Mouse (Mus musculus): ENCODE results near the gene D630045J12Rik. TPM values are rescaled to one million over a fixed set of nuclear protein-coding genes. Genes with fewer than 3 reads are reported as not detected.

Gene D630045J12Rik
- polyA plus RNA-seq, 1 experiment from 2014 or later = 4.9 TPM

- H3K27ac ChIP-seq = no peak overlapping the region
- H3K4me1 ChIP-seq = peaks cover 28% of the 10 kb centered on the region
- H3K4me3 ChIP-seq = no peak overlapping the region
- H3K9ac ChIP-seq = no peak overlapping the region
- no peak for ATAC-seq (ENCODE audit: insufficient number of reproducible peaks, low FRiP score, low TSS enrichment, low read depth)
- H3K4me2 ChIP-seq = no peak overlapping the region
- no peaks in the 10 kb centered on the region for H3K27me3 ChIP-seq
- 83% methylated on average over 5 of the region's 5 CpGs for WGBS
- no peaks in the 10 kb centered on the region for H3K36me3 ChIP-seq
- H3K9me3 ChIP-seq = no peaks in the 10 kb centered on the region
These were observed 13.2 kb downstream of the D630045J12Rik start for GRCm38 (mm10) chr6:38240618-38241017.

- Histone ChIP-seq H3K4me3 (no peak overlapping the region), H3K27ac (no peak overlapping the region), H3K4me2 (no peak overlapping the region), H3K36me3 (no peaks in the 10 kb centered on the region), H3K4me1 (peaks cover 13% of the 10 kb centered on the region), H3K9me3 (no peaks in the 10 kb centered on the region), H3K27me3 (no peaks in the 10 kb centered on the region), H3K9ac (no peak overlapping the region)
- ATAC-seq (ENCODE audit: insufficient number of reproducible peaks, low FRiP score, low TSS enrichment, low read depth) = no peak
- WGBS = 76% methylated on average over 4 of the region's 4 CpGs
These were observed 15.4 kb downstream of the D630045J12Rik start for GRCm38 (mm10) chr6:38238382-38238781.

- Histone ChIP-seq H3K27ac (no peak overlapping the region), H3K9me3 (no peaks in the 10 kb centered on the region), H3K4me2 (no peak overlapping the region), H3K27me3 (no peaks in the 10 kb centered on the region), H3K9ac (no peak overlapping the region), H3K4me3 (no peak overlapping the region), H3K36me3 (no peaks in the 10 kb centered on the region), H3K4me1 (peaks cover 12% of the 10 kb centered on the region)
- 83% methylated on average over 7 of the region's 7 CpGs for WGBS
- no peak for ATAC-seq (ENCODE audit: insufficient number of reproducible peaks, low FRiP score, low TSS enrichment, low read depth)
These were observed 17.7 kb downstream of the D630045J12Rik start for GRCm38 (mm10) chr6:38235991-38236658.

GRCm38 (mm10) chr6:38233803-38234202, 20.0 kb downstream of the D630045J12Rik start:
- WGBS = 89% methylated on average over 3 of the region's 3 CpGs
- Histone ChIP-seq H3K27ac (no peak overlapping the region), H3K27me3 (no peaks in the 10 kb centered on the region), H3K9me3 (no peaks in the 10 kb centered on the region), H3K36me3 (0 out of 2 replicates have a peak, but pooled peaks cover 4% of the 10 kb centered on the region), H3K4me3 (no peak overlapping the region), H3K4me1 (peaks cover 12% of the 10 kb centered on the region), H3K9ac (no peak overlapping the region), H3K4me2 (no peak overlapping the region)
- no peak for ATAC-seq (ENCODE audit: insufficient number of reproducible peaks, low FRiP score, low TSS enrichment, low read depth)

DNA sequence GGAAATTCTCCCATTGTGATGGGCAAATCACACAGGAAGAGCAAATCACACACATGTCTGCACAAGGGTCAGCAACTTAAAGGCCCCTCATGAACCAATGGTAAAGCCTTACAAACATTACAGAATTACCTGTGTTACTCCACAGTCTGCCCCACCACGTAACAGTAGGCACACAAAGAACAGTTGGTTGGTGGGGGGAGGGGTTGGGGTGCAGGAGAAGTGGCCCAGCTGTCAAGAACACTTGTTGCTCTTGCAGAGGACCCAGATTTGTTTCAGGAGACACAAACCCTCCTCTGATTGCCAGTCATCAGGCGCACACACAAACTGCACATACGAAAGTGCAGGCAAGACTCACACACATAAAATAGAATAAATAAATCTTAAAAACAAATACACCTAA, 20.9 kb downstream of the D630045J12Rik start:
- no peak overlapping the region for H3K4me2 ChIP-seq
- 74% methylated on average over 3 of the region's 3 CpGs for WGBS
- H3K27ac ChIP-seq = no peak overlapping the region
- H3K4me3 ChIP-seq = no peak overlapping the region
- H3K4me1 ChIP-seq = peaks cover 12% of the 10 kb centered on the region
- ATAC-seq (ENCODE audit: insufficient number of reproducible peaks, low FRiP score, low TSS enrichment, low read depth) = no peak
- no peaks in the 10 kb centered on the region for H3K27me3 ChIP-seq
- H3K9me3 ChIP-seq = no peaks in the 10 kb centered on the region
- no peak overlapping the region for H3K9ac ChIP-seq
- 0 out of 2 replicates have a peak, but pooled peaks cover 4% of the 10 kb centered on the region for H3K36me3 ChIP-seq

DNA sequence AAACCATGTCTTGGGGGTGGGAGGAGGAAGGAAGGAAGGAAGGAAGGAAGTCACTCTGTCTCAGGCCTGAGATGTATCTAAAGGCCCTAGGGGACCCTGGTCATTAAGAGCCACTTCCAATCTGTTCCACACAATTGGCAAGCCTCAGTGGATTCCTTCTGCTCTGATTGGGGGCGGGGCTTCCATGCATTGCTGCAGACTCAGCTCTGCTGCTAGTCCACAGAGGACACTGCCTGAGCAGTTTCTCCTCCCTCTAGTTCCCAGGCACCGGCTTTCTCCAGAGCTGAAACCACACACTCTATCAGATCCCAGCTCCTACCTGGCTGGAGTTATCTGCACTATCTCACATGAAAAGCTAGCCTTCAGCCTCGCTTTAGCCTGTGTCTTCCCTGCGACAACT, 21.8 kb downstream of the D630045J12Rik start:
- no peaks in the 10 kb centered on the region for H3K27me3 ChIP-seq
- no peak overlapping the region for H3K4me2 ChIP-seq
- WGBS = 72% methylated on average over 4 of the region's 4 CpGs
- no peaks in the 10 kb centered on the region for H3K9me3 ChIP-seq
- peaks cover 12% of the 10 kb centered on the region for H3K4me1 ChIP-seq
- no peak for ATAC-seq (ENCODE audit: insufficient number of reproducible peaks, low FRiP score, low TSS enrichment, low read depth)
- no peak overlapping the region for H3K9ac ChIP-seq
- no peak overlapping the region for H3K4me3 ChIP-seq
- H3K36me3 ChIP-seq = 0 out of 2 replicates have a peak, but pooled peaks cover 4% of the 10 kb centered on the region
- H3K27ac ChIP-seq = no peak overlapping the region

DNA sequence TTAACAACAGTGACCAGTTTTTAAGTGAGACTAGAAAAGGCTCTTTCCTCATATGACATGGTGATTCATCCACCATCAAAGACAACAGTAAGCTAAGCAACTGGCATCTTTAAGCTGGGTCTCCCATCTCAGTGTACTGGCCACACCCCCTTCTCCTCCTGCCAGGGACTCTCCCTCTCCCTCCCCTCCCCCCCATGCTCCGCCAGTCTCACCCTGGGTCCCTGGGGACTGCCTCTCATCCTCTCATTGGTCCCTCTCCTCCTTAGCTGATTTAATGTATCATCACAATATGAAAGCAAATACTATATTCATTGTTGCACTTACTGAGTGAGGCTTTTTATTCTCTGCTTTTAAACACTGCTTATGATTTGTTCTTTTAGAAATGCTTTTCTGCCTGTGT, 29.7 kb downstream of the D630045J12Rik start:
- Histone ChIP-seq H3K27ac (no peak overlapping the region), H3K36me3 (0 out of 2 replicates have a peak, but pooled peaks cover 2% of the 10 kb centered on the region), H3K27me3 (no peaks in the 10 kb centered on the region), H3K4me1 (0 out of 2 replicates have a peak, but pooled peaks cover 2% of the 10 kb centered on the region), H3K9me3 (no peaks in the 10 kb centered on the region), H3K9ac (no peak overlapping the region), H3K4me3 (no peak overlapping the region), H3K4me2 (no peak overlapping the region)
- 56% methylated on average over 1 of the region's 1 CpGs for WGBS
- ATAC-seq (ENCODE audit: insufficient number of reproducible peaks, low FRiP score, low TSS enrichment, low read depth) = no peak

DNA sequence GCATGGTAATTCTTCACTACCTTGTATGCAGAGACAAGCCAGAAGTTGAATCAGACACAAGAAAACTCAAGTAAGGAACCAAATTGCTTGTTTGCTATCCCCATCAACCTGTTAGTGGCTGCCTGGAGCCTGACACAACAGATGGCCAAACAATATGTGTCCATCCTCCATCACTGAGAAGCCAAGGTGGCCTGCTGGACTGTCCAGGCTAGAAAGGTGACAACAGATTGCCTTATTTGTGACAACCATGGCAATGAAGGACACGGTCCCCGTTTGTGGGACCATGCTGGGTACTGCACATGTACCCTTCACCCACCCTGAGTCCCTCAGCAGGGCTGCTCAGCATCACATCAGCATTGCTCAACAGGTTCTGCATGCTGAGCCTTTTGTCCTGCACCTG, 34.5 kb downstream of the D630045J12Rik start:
- ATAC-seq (ENCODE audit: insufficient number of reproducible peaks, low FRiP score, low TSS enrichment, low read depth) = no peak
- Histone ChIP-seq H3K4me2 (no peak overlapping the region), H3K9me3 (no peaks in the 10 kb centered on the region), H3K27me3 (no peaks in the 10 kb centered on the region), H3K9ac (no peak overlapping the region), H3K36me3 (no peaks in the 10 kb centered on the region), H3K4me3 (no peak overlapping the region), H3K27ac (no peak overlapping the region), H3K4me1 (no peaks in the 10 kb centered on the region)
- WGBS = 92% methylated on average over 2 of the region's 2 CpGs

- Histone ChIP-seq H3K4me3 (no peak overlapping the region), H3K9me3 (no peaks in the 10 kb centered on the region), H3K9ac (no peak overlapping the region), H3K27me3 (no peaks in the 10 kb centered on the region), H3K36me3 (no peaks in the 10 kb centered on the region), H3K4me2 (no peak overlapping the region), H3K4me1 (no peaks in the 10 kb centered on the region), H3K27ac (no peak overlapping the region)
- ATAC-seq (ENCODE audit: insufficient number of reproducible peaks, low FRiP score, low TSS enrichment, low read depth) = no peak
- WGBS = 73% methylated on average over 14 of the region's 14 CpGs
These were observed 38.2 kb downstream of the D630045J12Rik start for GRCm38 (mm10) chr6:38215448-38216110.

- no peak overlapping the region for H3K9ac ChIP-seq
- H3K4me1 ChIP-seq = peaks cover 38% of the 10 kb centered on the region; the same call in 1 of the 2 replicates
- no peak overlapping the region for H3K4me3 ChIP-seq
- H3K27ac ChIP-seq = no peak overlapping the region
- no peak overlapping the region for H3K4me2 ChIP-seq
- no peaks in the 10 kb centered on the region for H3K9me3 ChIP-seq
- WGBS = 72% methylated on average over 2 of the region's 2 CpGs
- no peak for ATAC-seq (ENCODE audit: insufficient number of reproducible peaks, low FRiP score, low TSS enrichment, low read depth)
- H3K36me3 ChIP-seq = no peaks in the 10 kb centered on the region
- H3K27me3 ChIP-seq = no peaks in the 10 kb centered on the region
These were observed 46.2 kb downstream of the D630045J12Rik start for GRCm38 (mm10) chr6:38207621-38208020.

DNA sequence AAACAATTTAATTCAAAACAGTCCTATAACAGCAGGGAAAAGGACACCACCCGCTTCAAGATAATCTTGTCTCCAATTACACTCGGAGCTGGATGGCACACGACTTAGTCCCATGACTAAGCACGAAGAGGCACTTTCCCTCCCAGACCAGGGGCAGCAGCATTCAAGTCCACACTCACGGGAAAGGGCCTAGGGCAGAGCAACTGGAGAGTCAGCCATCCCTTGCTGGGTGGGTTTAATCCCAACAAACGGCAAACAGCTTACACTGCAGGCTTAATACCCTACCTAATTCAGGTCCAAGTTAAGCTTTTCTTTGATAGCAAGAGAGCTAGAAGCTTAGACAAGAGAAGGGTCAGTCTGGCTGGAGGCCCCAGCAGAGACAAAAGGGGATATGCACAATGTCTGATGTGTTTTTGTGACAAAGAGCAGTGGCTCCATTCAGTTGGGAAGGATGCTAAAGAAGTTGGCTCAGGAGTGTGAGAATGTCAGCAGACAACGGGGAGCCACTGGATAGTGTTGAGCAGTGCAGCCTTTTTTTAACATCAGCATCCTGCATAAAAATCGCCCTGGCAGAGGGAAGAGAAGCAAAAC, 46.8 kb downstream of the D630045J12Rik start:
- Histone ChIP-seq H3K27me3 (no peaks in the 10 kb centered on the region), H3K36me3 (no peaks in the 10 kb centered on the region), H3K4me2 (no peak overlapping the region), H3K9me3 (no peaks in the 10 kb centered on the region), H3K4me1 (peaks cover 42% of the 10 kb centered on the region), H3K27ac (0 out of 2 replicates have a peak overlapping the region, but pooled peaks have one; percentile 17), H3K9ac (no peak overlapping the region), H3K4me3 (no peak overlapping the region)
- ATAC-seq (ENCODE audit: insufficient number of reproducible peaks, low FRiP score, low TSS enrichment, low read depth) = no peak
- WGBS = 16% methylated on average over 8 of the region's 8 CpGs

GRCm38 (mm10) chr6:38205375-38205774, 48.4 kb downstream of the D630045J12Rik start:
- H3K4me2 ChIP-seq = no peak overlapping the region
- ATAC-seq (ENCODE audit: insufficient number of reproducible peaks, low FRiP score, low TSS enrichment, low read depth) = no peak
- H3K27me3 ChIP-seq = no peaks in the 10 kb centered on the region
- 74% methylated on average over 6 of the region's 6 CpGs for WGBS
- no peak overlapping the region for H3K9ac ChIP-seq
- H3K27ac ChIP-seq = 0 out of 2 replicates have a peak overlapping the region, but pooled peaks have one; percentile 0
- H3K36me3 ChIP-seq = no peaks in the 10 kb centered on the region
- H3K4me1 ChIP-seq = peaks cover 50% of the 10 kb centered on the region
- no peak overlapping the region for H3K4me3 ChIP-seq
- no peaks in the 10 kb centered on the region for H3K9me3 ChIP-seq

All from limb, embryonic 15.5 days (tissue).